23 mouse cellular contexts compared by ENCODE assay signal in the genomic region with DNA sequence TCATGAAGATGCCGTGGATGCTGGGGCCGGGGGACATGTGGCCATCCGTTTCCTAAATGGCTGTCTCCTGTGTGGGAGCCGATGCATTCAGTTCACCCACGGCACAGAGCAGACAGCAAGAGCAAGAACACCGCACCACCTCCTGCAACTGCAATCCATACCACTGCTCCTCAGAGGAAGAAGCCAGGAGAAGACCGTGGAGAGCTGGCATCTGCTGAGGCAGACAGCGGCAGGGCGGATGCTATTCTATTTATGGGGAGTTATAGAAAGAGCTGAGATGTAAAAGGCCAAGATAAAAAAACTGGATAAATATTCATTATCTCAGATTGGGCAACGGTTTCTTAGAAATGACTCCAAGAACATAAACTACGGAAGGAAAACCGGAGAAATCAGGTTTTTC. TPM values are rescaled to one million over a fixed set of nuclear protein-coding genes. Genes with fewer than 3 reads are reported as not detected.
DNase-seq lines count a peak whose midpoint lies in the region; ATAC-seq and TF ChIP-seq lines count a peak whose summit lies in the region.
"Had no signal": no experiment of that assay in that cellular context is flagged by ENCODE, and none has a peak within 500 bp of the region (broad histone marks: within the 10 kb centered on the region; RNA-seq: fewer than 3 reads in every experiment).

No protein-coding gene starts in this region.

- no peak overlapping the region for H3K9ac ChIP-seq in forebrain, postnatal 0 days
- H3K9ac ChIP-seq in forebrain, embryonic 14.5 days (ENCODE audit: low read length) = no peak overlapping the region
- no peak overlapping the region for H3K9ac ChIP-seq in midbrain, embryonic 13.5 days (replicated peaks)
- H3K9ac ChIP-seq: embryonic facial prominence, embryonic 13.5 days; forebrain, embryonic 15.5 days; limb, embryonic 12.5 days; liver, embryonic 12.5 days; lung, embryonic 14.5 days had no signal

- no peaks in the 10 kb centered on the region for H3K4me1 ChIP-seq in forebrain, postnatal 0 days (ENCODE audit: insufficient read depth)
- no peaks in the 10 kb centered on the region for H3K4me1 ChIP-seq in forebrain, embryonic 14.5 days (ENCODE audit: control insufficient read depth, insufficient read depth, low read length)
- no peaks in the 10 kb centered on the region for H3K4me1 ChIP-seq in midbrain, embryonic 13.5 days (replicated peaks)
- H3K4me1 ChIP-seq: embryonic facial prominence, embryonic 13.5 days; forebrain, embryonic 15.5 days had no signal

- no peaks in the 10 kb centered on the region for H3K36me3 ChIP-seq in forebrain, postnatal 0 days (ENCODE audit: insufficient read depth)
- no peaks in the 10 kb centered on the region for H3K36me3 ChIP-seq in forebrain, embryonic 14.5 days (ENCODE audit: control insufficient read depth, insufficient read depth, low read length)
- no peaks in the 10 kb centered on the region for H3K36me3 ChIP-seq in midbrain, embryonic 13.5 days
- H3K36me3 ChIP-seq: embryonic facial prominence, embryonic 13.5 days; forebrain, embryonic 15.5 days; hindbrain, embryonic 10.5 days; limb, embryonic 12.5 days; liver, embryonic 12.5 days; midbrain, embryonic 10.5 days had no signal

- peak; percentile 16 for DNase-seq in forebrain, postnatal 0 days
- DNase-seq in forebrain, embryonic 14.5 days (ENCODE audit: low spot score) = no peak
- DNase-seq in left cerebral cortex, adult 18-20 months (ENCODE audit: low spot score in 2 of 2) = peak; percentile 56 to 76
- DNase-seq in left cerebral cortex, postnatal 10 days (ENCODE audit: extremely low spot score in 1 of 2, low spot score in 2 of 2) = no peak
- peak; percentile 71 to 72 for DNase-seq in left cerebral cortex, postnatal 36 days (ENCODE audit: low spot score in 2 of 2)
- no peak for DNase-seq in kidney, adult 11 months
- no peak for DNase-seq in adrenal gland, postnatal 4 days (ENCODE audit: low spot score in 2 of 2)
- DNase-seq: adrenal gland, adult 2 months; cerebellum, adult 9-11 months; gastrocnemius, postnatal 10 days; heart, adult 2 months; kidney, adult 18-20 months; lung, embryonic 14.5 days; retina, postnatal 1 day had no signal

- H3K4me2 ChIP-seq in forebrain, postnatal 0 days (ENCODE audit: low read depth) = no peak overlapping the region
- no peak overlapping the region for H3K4me2 ChIP-seq in forebrain, embryonic 14.5 days (ENCODE audit: low read length)
- no peak overlapping the region for H3K4me2 ChIP-seq in midbrain, embryonic 13.5 days (replicated peaks)
- H3K4me2 ChIP-seq: embryonic facial prominence, embryonic 13.5 days; forebrain, embryonic 15.5 days; limb, embryonic 12.5 days; liver, embryonic 12.5 days; lung, embryonic 14.5 days had no signal

- intact Hi-C loops in left cerebral cortex, postnatal 10 days (cut with DNase I) = no loop called here
- intact Hi-C loops in left cerebral cortex, postnatal 36 days (cut with DNase I) = no loop called here

- H3K27me3 ChIP-seq in forebrain, postnatal 0 days (ENCODE audit: insufficient read depth, low read length) = no peaks in the 10 kb centered on the region
- H3K27me3 ChIP-seq in forebrain, embryonic 14.5 days (replicated peaks; ENCODE audit: control insufficient read depth, insufficient read depth, low read length) = no peaks in the 10 kb centered on the region
- H3K27me3 ChIP-seq in midbrain, embryonic 13.5 days = no peaks in the 10 kb centered on the region
- H3K27me3 ChIP-seq: embryonic facial prominence, embryonic 13.5 days; forebrain, embryonic 15.5 days; limb, embryonic 12.5 days; liver, embryonic 12.5 days had no signal

- no peak overlapping the region for H3K4me3 ChIP-seq in forebrain, postnatal 0 days (ENCODE audit: low read depth, low read length)
- H3K4me3 ChIP-seq in forebrain, embryonic 14.5 days (ENCODE audit: low read depth, low read length) = no peak overlapping the region
- H3K4me3 ChIP-seq in midbrain, embryonic 13.5 days (replicated peaks) = no peak overlapping the region
- H3K4me3 ChIP-seq: embryonic facial prominence, embryonic 13.5 days; forebrain, embryonic 15.5 days; heart, adult 2 months; hindbrain, embryonic 10.5 days; limb, embryonic 12.5 days; liver, embryonic 12.5 days; midbrain, embryonic 10.5 days had no signal

- TF ChIP-seq CTCF in forebrain, postnatal 0 days (IDR thresholded peaks at IDR 0.05; ENCODE audit: low read depth) = no peak

- H3K27ac ChIP-seq in forebrain, postnatal 0 days (ENCODE audit: low read depth, low read length) = no peak overlapping the region
- no peak overlapping the region for H3K27ac ChIP-seq in forebrain, embryonic 14.5 days (ENCODE audit: low read depth, low read length)
- H3K27ac ChIP-seq in midbrain, embryonic 13.5 days = no peak overlapping the region
- H3K27ac ChIP-seq: embryonic facial prominence, embryonic 13.5 days; forebrain, embryonic 15.5 days; heart, adult 2 months; hindbrain, embryonic 10.5 days; hindbrain, postnatal 0 days; limb, embryonic 12.5 days; liver, embryonic 12.5 days; macrophage; midbrain, embryonic 10.5 days had no signal

- 82% methylated on average over 12 of the region's 12 CpGs for WGBS in forebrain, postnatal 0 days
- WGBS in forebrain, embryonic 14.5 days = 89% methylated on average over 12 of the region's 12 CpGs
- WGBS in midbrain, embryonic 13.5 days = 93% methylated on average over 12 of the region's 12 CpGs

- ATAC-seq in forebrain, postnatal 0 days = peak; percentile 63
- ATAC-seq in forebrain, embryonic 14.5 days = no peak
- no peak for ATAC-seq in midbrain, embryonic 13.5 days
- ATAC-seq: forebrain, embryonic 15.5 days; hindbrain, postnatal 0 days; liver, embryonic 12.5 days had no signal

- no peaks in the 10 kb centered on the region for H3K9me3 ChIP-seq in forebrain, postnatal 0 days (ENCODE audit: low read length)
- no peaks in the 10 kb centered on the region for H3K9me3 ChIP-seq in forebrain, embryonic 14.5 days (replicated peaks; ENCODE audit: control insufficient read depth, low read length)
- no peaks in the 10 kb centered on the region for H3K9me3 ChIP-seq in midbrain, embryonic 13.5 days
- H3K9me3 ChIP-seq: embryonic facial prominence, embryonic 13.5 days; forebrain, embryonic 15.5 days; hindbrain, embryonic 10.5 days; limb, embryonic 12.5 days; liver, embryonic 12.5 days; midbrain, embryonic 10.5 days had no signal

RNA-seq across cellular contexts. Expression of gene Ablim2, which starts 30.2 kb away (rescaled TPM):
- total RNA-seq in forebrain, postnatal 0 days (2014; rRNA removed) = 20.6 and 21.8 TPM in 2 replicates
- polyA plus RNA-seq in forebrain, postnatal 0 days (2015; fragmentation: Nextera tagmentation; extraction: Ambion mirVana) = 13.2 and 18.2 TPM in 2 replicates
- polyA plus RNA-seq in forebrain, embryonic 14.5 days (2014; fragmentation: Nextera tagmentation; extraction: Ambion mirVana) = 4.7 and 7.4 TPM in 2 replicates
- 100 to 1,000 TPM; 168 to 215 TPM for total RNA-seq in left cerebral cortex, adult 18-20 months (2021)
- total RNA-seq in left cerebral cortex, postnatal 10 days (2021) = 10 to 100 TPM; 73.1 to 80.7 TPM
- total RNA-seq in left cerebral cortex, postnatal 36 days (2021) = 100 to 1,000 TPM; 150 to 220 TPM
- polyA plus RNA-seq in midbrain, embryonic 13.5 days (2015; fragmentation: Nextera tagmentation; extraction: Ambion mirVana) = 5.6 and 6.6 TPM in 2 replicates
- 1 to 10 TPM; 6.0 to 7.3 TPM for total RNA-seq in adrenal gland, postnatal 4 days (2021)

RNA-seq across cellular contexts. Expression of gene Sh3tc1, which starts 48.1 kb away (rescaled TPM):
- 1.8 and 2.8 TPM in 2 replicates for total RNA-seq in forebrain, postnatal 0 days (2014; rRNA removed)
- polyA plus RNA-seq in forebrain, postnatal 0 days (2015; fragmentation: Nextera tagmentation; extraction: Ambion mirVana) = 0.99 and 1.2 TPM in 2 replicates
- 1.3 and 2.2 TPM in 2 replicates for polyA plus RNA-seq in forebrain, embryonic 14.5 days (2014; fragmentation: Nextera tagmentation; extraction: Ambion mirVana)
- 1 to 10 TPM; 2.4 to 2.6 TPM for total RNA-seq in left cerebral cortex, adult 18-20 months (2021)
- total RNA-seq in left cerebral cortex, postnatal 10 days (2021) = 1 to 10 TPM; 2.8 to 4.1 TPM
- 1 to 10 TPM; 3.0 to 3.3 TPM for total RNA-seq in left cerebral cortex, postnatal 36 days (2021)
- polyA plus RNA-seq in midbrain, embryonic 13.5 days (2015; fragmentation: Nextera tagmentation; extraction: Ambion mirVana) = 2.7 and 3.8 TPM in 2 replicates
- 10 to 100 TPM; 12.6 to 21.4 TPM for total RNA-seq in adrenal gland, postnatal 4 days (2021)

Comparison
In these comparisons a context has a peak if more than half of its experiments do, and no peak if none do; other contexts are left out.
1. DNase-seq: peak in forebrain, postnatal 0 days (single experiment), left cerebral cortex, adult 18-20 months (2 of 2) and left cerebral cortex, postnatal 36 days (2 of 2); none in forebrain, embryonic 14.5 days (single experiment), left cerebral cortex, postnatal 10 days (0 of 2), kidney, adult 11 months (single experiment) and adrenal gland, postnatal 4 days (0 of 2).